Mouse (Mus musculus): ENCODE data around the gene Chkb. TPM values are rescaled to one million over a fixed set of nuclear protein-coding genes. Genes with fewer than 3 reads are reported as not detected.
"Not testable (repeated sequence)": the region's sequence is repeated elsewhere in the genome, so short reads cannot be mapped to it uniquely, and the experiment has no call there.

Chkb gene
- total RNA-seq, 2 experiments from 2014 or later, result 87.1 to 87.7 TPM

DNA sequence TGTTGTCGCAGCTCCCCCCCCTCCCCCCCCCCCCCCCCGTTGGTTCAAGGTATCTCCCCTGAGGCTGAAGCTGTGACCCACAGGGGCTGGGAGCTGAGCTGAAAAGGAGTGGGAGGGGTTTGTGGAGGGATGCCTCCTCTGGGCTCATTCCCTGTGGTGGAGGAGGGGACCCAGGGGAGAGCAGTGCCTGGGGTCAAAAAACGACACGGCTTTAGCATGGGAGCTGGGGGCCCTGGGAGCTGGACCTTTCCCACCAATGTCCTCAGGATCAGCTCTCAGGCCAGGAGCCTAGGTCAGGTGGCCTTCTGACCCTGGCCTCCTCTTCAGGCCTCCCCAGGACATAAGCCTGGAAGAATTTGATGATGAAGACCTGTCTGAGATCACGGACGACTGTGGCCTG is 25.1 kb upstream of the Chkb start:
- no peak for DNase-seq (ENCODE audit: low spot score in 2 of 2)

DNA sequence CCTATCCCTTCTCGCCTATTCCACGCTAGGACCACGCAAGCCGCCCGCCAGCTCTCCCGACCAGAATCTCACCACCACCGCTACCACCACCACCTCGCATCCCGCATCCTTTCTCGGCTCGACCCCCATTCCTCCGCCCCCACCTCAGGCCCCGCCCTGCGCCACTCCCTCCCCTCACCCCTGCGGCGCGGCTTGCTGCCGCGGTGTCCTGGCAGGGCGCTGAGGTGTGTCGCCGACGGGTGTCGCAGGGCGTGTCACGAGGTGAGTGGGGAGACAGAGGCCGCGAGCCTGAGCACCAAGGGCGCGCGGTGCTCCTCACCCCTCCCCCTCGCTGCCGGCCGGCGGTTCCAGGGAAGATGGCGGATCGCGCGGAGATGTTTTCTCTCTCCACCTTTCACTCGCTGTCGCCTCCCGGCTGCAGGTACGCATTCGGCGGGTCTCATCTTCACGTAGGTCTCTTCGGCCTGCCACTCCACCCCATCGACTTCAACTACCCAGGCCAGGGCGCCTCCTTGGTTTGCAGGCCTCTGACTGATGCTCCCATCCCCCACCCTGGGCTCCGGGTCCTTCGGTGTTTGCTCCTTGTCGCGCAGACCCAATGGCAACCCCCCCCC is 24.3 kb upstream of the Chkb start, which contains the start of gene Mapk8ip2:
Gene Mapk8ip2, plus strand, starts transcription at position 49 of the 614 bp plus-strand sequence.
- no peak for DNase-seq (ENCODE audit: low spot score in 2 of 2)

DNA sequence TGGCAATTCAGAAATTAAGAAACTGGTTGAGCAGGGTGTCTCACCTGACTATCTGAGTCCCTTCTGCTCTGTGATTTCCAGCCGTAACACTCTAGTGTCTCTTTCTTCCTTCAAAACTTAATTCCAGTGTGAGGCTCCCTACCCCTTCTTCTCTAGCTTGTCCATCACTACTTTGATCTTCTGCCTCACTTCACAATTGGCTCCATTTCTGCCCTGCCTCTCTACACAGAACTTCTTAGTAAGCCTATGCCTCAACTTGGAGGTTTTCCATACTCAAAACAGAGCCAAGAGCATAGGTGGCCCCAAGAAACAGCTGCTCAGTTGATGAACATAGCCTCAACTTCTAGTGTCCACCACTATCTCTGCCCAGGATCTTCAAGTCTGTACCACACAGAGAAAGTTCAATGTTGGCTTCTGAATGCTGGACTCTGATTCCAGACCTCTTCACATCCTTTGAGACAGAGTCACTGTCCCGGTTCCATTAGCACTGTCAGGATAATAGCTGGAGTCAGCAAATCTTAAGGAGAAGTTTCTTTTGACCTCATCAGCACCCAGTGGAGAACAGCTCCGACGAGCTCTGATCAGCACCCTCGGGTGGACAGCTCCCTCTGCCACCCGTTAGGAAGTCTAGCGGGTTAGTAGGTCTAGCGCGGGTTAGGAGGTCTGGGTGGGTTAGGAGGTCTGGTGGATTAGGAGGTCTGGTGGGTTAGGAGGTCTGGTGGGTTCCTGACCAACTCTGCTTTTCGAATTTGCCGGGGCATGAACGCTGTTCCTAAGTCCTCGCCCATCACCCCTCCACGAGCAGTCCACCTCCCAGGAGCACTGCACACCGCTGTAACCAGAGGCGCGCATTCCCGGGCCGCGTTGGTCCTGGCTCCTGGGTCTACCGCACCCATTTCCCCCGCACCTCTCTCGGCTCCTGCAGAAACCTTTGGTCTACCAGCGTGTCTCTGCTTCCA is 23.5 kb upstream of the Chkb start:
- DNase-seq (ENCODE audit: low spot score in 2 of 2), result peak in 1 of 2 experiments; percentile 41

DNA sequence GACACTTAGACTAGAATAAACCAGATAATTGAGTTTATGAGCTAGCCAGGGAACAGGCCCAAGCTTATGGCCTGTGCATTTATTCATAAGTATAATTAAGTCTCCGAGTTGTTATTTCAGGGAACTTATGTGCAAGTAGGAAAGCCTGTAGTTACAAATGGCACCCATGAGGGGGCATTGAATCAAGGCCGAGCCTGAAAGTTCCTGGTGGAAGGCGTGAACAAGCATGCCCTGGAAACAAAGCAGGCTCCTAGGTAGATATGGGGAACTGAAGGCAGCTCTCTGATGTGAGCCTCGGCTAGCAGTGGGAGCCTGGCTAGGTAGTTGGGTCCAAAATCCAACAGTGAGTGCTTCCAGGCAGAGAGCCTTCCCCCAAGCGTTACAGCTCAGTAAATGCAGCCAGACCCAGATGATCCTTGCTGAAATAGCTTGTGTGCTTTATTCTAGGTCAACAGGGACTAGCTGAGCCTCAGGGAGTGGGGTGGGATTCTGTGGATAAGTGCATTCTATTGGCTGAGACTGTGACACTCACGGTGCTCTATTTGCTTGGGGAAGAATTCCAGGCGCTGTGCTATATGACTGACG is 12.9 kb upstream of the Chkb start:
- no peak for DNase-seq (ENCODE audit: low spot score in 2 of 2)

DNA sequence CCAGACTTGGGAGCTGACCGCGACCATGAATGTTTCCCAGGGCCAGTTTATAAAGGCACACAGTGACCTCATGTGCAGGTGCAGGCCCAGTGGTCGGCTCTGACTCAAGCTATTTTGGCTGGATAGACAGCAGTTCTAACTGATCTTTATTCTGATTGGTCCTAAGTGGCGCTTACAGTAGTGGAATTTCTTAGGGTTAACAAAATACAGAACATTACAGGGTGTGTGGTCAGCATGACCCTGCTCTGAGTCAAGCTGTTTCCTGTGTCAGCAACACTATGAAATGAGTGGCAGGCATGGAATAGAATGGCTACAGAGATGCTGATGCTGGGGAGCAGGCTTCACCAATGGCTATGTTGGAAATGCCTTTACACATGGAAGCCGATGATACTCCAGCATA is 6.2 kb upstream of the Chkb start:
- DNase-seq (ENCODE audit: low spot score in 2 of 2), result no peak

- DNase-seq (ENCODE audit: low spot score in 2 of 2), result no peak
Observed at GRCm38 (mm10) chr15:89434136-89434535, 4.4 kb upstream of the Chkb start.

- no peak for DNase-seq (ENCODE audit: low spot score in 2 of 2)
Observed at GRCm38 (mm10) chr15:89432946-89433345, 3.2 kb upstream of the Chkb start.

GRCm38 (mm10) chr15:89431806-89432205 is 2.1 kb upstream of the Chkb start:
- DNase-seq (ENCODE audit: low spot score in 2 of 2), result no peak

DNA sequence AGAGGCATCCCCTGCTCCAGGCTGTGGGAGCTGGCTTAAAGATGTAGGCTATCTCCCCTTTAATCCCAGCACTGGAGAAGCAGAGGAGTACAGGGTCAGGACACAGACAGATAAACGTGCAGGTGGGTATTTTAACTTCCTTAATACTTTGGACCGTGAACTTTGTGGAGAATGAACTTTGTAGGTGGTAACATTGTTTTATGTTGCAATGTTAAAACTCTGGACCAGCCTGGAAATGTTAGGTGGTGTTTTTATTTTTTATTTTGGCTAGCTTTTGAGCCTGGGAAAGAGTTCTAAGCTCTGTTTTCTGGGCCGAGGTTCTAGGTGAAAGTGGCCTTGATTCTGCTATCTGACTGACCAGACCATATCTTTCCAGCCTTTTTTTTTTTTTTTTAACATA is 1.6 kb upstream of the Chkb start:
- no peak for DNase-seq (ENCODE audit: low spot score in 2 of 2)

GRCm38 (mm10) chr15:89430771-89431170 is 1.1 kb upstream of the Chkb start:
- DNase-seq (ENCODE audit: low spot score in 2 of 2), result not testable (repeated sequence)

DNA sequence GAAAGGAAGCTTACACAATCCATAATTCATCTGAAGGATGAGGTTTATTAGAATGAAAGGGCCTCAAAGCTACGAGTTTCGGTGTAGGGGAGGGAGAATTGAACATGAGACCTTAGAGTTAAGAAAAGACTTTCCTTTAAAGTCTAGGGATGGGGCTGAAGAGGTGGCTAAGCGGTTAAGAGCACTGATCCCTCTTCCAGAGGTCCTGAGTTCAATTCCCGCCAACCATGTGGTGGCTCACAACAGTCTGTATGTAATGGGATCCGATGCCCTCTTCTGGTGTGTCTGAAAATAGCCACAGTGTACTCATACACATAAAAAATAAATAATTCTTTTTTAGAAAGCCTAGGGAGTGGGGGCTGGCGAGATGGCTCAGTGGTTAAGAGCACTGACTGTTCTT is 633 bp upstream of the Chkb start:
- no peak for DNase-seq (ENCODE audit: low spot score in 2 of 2)

DNA sequence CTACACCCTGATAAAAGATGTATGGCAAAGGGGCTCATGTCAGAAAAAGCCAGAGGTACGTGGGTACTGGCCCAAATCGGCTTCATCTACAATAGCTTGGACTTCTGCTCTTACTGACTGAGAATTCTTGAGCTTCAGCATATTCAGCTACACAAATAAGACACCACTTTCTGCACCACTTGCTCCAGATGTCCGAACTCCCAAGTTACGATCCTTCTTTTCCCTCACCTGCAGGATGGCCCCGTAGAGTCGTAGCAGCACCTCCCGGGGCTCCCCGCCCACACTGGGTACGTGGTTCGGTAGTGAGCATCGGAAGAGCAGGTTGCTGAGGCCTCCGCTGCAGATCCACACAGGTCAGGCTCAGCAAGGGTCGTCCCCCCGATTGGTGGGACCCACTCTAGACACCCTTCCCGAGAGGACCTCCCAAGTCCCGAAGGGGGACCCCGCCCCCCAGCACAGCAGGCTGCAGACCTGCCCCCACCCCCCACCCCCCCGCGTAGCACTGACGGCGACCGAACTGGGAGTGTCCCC is 822 bp downstream of the Chkb start:
- no peak for DNase-seq (ENCODE audit: low spot score in 2 of 2)

DNA sequence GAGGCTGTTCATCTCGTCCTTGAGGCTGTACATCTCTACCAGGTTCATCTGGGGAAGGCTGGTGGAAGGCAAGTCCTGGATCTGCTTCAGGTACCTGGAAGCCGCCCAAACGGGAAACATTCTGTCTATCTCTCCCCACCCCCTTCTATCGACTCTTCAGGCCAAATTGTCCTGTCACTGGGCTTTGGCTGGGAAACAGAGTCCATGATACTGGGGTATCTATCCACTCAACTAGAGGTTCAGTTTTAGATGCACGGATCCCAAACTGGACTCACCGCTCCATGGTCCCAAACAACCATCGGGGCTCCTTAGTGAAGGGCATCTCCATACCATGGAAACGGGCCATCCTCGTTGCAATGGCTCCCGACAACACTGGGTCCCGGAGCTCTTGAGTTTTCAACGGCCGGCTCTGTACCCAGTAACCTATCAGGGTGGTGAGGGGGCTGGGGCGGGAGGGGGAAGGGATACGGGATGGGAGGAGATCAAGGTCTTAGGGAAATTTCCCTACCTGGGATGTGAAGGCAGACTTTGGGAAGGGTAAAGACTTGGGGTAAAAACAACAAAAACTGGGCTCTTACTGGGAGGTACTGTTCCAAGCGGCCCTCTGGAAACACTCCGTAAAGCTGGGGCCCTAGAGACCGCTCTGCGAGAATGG is 1.4 kb downstream of the Chkb start:
- no peak for DNase-seq (ENCODE audit: low spot score in 2 of 2)

- no peak for DNase-seq (ENCODE audit: low spot score in 2 of 2)
Observed at GRCm38 (mm10) chr15:89426716-89427115, 3.0 kb downstream of the Chkb start.

GRCm38 (mm10) chr15:89425711-89426121 is 4.0 kb downstream of the Chkb start, which contains the start of gene Cpt1b:
TSS of gene Cpt1b (minus strand) at chr15:89425863.
- DNase-seq (ENCODE audit: low spot score in 2 of 2), result no peak

DNA sequence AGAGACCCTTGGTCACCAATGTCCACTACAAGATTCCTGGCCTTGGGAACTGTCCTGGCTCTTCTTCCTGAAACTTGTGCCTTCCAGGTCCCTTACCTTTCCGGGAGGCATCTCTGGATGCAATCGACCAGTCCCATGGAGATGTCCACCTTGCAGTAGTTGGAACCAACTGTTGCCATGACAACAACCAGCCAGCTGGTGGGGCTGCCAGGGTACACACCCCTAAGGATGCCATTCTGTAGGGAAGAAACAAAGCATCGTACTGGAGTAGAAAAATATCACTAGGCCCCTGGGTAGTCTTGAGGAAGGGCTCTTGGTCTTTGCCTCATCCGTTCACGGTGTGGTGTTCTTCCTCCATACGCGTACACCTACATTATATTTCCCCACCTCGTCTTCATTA is 5.1 kb downstream of the Chkb start:
- no peak for DNase-seq (ENCODE audit: low spot score in 2 of 2)

- DNase-seq (ENCODE audit: low spot score in 2 of 2), result no peak
Observed at GRCm38 (mm10) chr15:89421938-89422337, 7.8 kb downstream of the Chkb start.

DNA sequence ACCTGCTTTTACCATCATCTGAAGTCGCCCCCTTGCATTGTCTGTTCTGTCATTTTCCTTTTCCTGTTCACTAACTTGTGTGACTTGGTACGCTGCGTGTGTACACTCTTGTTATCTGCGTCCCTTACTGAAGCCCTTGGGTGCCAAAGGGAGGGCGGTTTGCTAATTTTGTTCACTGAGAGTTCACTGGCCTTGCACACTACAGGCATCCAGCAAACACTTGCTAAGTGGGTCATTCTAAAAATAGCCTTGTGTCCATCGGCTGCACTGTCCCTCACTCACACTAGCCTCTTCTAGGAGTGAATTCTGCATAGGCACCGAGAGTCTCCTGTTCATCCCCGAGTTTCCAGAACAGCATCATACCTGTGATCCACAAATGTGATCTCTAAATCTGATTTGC is 14.4 kb downstream of the Chkb start:
- no peak for DNase-seq (ENCODE audit: low spot score in 2 of 2)

- no peak for DNase-seq (ENCODE audit: low spot score in 2 of 2)
Observed at GRCm38 (mm10) chr15:89410118-89410517, 19.6 kb downstream of the Chkb start, which contains the start of gene Syce3. TSS of gene Syce3 (minus strand) at chr15:89410503.

GRCm38 (mm10) chr15:89406691-89407090 is 23.0 kb downstream of the Chkb start:
- no peak for DNase-seq (ENCODE audit: low spot score in 2 of 2)
